Mouse (Mus musculus) left cerebral cortex, adult 2 months (tissue): ENCODE measurements at regions not wholly inside any gene's neighbourhood (a gene's known extent, or its start where the extent isn't known, plus 50 kb on each side); places are given as distances from the start of the nearest gene placed in this dataset.

Source experiments
- DNase-seq, 2 experiments: peaks; one replicate each; pipeline ENCODE4 v3.0.0; 2021 to 2022; ENCODE audit warnings: low spot score in 2 of 2, mixed read lengths in 1 of 2; ENCODE audit errors: extremely low spot score in 1 of 2
- H3K27ac ChIP-seq: fragments of 200-600 bp; 2 replicates; pipeline ENCODE4 v1.8.1; 2022
- H3K4me3 ChIP-seq: fragments of 200-600 bp; 2 replicates; pipeline ENCODE4 v1.8.1; 2022
- CTCF ChIP-seq: fragments of 200-600 bp; IDR thresholded peaks from 2 replicates; pipeline ENCODE4 v1.8.1; 2022; ENCODE audit warnings: antibody characterized with exemption, mild to moderate bottlenecking, moderate library complexity
- intact Hi-C: fragments of 180-260 bp; cut with DNase I; formaldehyde crosslinking; loops from one replicate; pipeline ENCODE4 v1.15.1; 2025

GRCm38 (mm10) chr11:44211871-44212441 is 187.9 kb upstream of the Il12b start:
- TF ChIP-seq CTCF = peak; percentile 68
- intact Hi-C loops = loop anchor here (2.0 to 5.0 kb wide), 2 partner anchors 375 to 430 kb away; no protein-coding TSS in a partner anchor

DNA sequence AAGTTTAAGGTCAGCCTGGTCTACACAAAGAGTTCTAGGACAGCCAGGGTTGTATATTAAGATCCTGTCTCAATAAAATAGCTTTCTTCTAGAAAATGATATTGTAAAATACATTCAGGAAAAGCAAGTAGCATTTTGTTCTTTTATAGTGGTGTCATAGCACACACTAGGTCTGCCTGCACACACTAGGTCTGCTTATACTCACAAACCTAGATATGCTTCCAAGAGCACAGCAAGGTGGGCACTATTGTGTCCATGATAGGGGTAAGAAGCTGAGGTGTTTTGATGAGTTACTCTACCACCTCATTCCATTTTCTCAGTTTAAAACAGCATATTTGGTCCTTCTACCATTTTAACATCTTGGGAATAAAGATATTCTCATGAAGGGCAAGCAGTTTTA is 185.8 kb upstream of the Il12b start:
- H3K27ac ChIP-seq = no peak overlapping the region
- no peak for DNase-seq
- no peak overlapping the region for H3K4me3 ChIP-seq
- intact Hi-C loops = loop anchor here (5.0 kb wide), 1 partner anchor 432 kb away; no protein-coding TSS in a partner anchor
- no peak for TF ChIP-seq CTCF

More at GRCm38 (mm10) chr11:44211871-44212441, 187.9 kb upstream of the Il12b start:
- no peak overlapping the region for H3K4me3 ChIP-seq
- peak in 1 of 2 experiments; percentile 14 for DNase-seq
- H3K27ac ChIP-seq = no peak overlapping the region

DNA sequence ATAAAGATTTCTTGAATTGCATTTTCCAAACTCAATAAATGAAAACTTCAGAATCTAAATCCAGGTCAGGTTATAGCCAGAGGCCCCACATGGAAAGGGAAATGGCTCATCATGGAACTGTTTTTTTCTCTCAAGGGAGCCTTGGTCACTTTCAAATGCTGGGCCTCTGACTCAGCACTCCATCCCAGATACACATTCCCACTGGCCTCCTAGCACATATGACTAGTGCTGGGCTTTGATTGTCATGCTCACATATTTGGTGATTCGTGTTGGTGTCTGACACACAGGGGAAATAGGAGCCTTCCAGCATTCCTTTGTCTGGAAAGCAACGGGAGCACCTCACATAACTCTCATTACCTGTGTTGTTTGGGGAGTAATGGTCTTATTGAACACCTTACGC is 183.5 kb upstream of the Il12b start:
- no peak for DNase-seq
- no peak overlapping the region for H3K4me3 ChIP-seq
- intact Hi-C loops = no loop called here
- H3K27ac ChIP-seq = no peak overlapping the region
- TF ChIP-seq CTCF = no peak

- no peak overlapping the region for H3K27ac ChIP-seq
- intact Hi-C loops = no loop called here
- no peak overlapping the region for H3K4me3 ChIP-seq
- no peak for DNase-seq
- TF ChIP-seq CTCF = no peak
These were observed 179.9 kb upstream of the Il12b start for GRCm38 (mm10) chr11:44219971-44220370.

- no peak for TF ChIP-seq CTCF
- intact Hi-C loops = loop anchor here (1.0 kb wide), 1 partner anchor 93 kb away; no protein-coding TSS in a partner anchor
- H3K4me3 ChIP-seq = no peak overlapping the region
- peak overlapping the region; percentile 24; the same call in 1 of the 2 replicates for H3K27ac ChIP-seq
- peak; percentile 15 to 49 for DNase-seq
These were observed 169.9 kb upstream of the Il12b start for GRCm38 (mm10) chr11:44229996-44230395.

DNA sequence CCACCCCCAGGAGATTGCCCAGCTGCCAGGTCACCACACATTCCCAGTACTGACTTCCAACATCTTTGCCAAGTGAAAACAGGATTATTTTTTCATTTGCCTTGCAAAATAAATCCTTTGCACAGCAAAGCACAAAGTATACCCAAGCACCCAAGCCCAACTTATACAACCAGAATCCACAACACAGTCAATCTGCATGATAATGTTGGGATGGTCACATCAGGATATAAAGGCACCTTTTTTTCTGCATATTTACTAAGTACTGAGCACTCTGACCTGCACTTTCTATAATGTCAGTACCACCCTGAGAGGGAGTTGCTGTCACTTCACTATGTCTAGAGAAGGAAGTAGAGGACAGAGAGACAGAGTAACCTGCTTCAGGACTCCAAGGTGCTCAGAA is 164.4 kb upstream of the Il12b start:
- H3K27ac ChIP-seq = no peak overlapping the region
- H3K4me3 ChIP-seq = no peak overlapping the region
- DNase-seq = no peak
- intact Hi-C loops = no loop called here
- no peak for TF ChIP-seq CTCF

GRCm38 (mm10) chr11:44238051-44238450 is 161.8 kb upstream of the Il12b start:
- Histone ChIP-seq H3K4me3 (no peak overlapping the region), H3K27ac (no peak overlapping the region)
- intact Hi-C loops = no loop called here
- no peak for DNase-seq
- no peak for TF ChIP-seq CTCF

DNA sequence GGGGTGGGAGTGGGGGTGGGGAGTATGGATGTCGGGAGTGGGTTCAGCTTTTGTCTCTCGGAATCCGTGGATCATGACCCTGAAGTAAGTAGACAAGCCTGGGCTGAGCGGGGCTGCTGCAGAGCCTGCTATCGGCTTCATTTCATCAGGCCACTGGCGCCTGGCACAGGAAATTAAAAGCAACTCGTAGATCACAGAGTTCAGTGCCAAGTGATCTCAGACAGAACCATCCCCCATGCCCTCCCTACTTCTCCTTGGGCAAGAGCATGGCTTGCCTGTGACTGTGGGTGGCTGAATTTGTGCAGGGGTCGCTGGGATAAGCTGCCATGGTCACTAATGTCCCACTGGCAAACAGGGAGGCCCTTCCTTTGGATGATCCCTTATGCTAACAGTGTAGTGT is 161.3 kb upstream of the Il12b start:
- no peak for DNase-seq
- Histone ChIP-seq H3K27ac (no peak overlapping the region), H3K4me3 (no peak overlapping the region)
- no peak for TF ChIP-seq CTCF
- intact Hi-C loops = no loop called here

DNA sequence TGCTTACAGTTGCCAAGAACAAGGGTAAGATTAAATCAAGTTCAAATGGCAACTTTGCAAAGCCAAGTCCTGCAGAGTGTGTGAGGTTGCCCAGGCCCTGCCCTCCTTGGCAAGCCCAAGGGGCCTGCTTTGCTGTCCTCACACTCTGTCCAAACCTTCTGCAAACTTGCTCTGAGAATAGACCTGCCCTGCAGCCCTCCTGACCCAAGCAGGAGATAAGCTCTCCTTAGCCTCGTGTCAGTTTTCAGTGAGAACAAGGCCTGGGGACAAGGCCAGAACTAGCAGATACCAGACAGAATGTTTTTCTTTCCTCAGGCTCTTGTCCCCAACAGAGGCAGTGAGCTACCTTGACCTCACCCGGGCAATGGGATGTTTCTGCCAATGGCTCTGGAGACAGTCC is 156.7 kb upstream of the Il12b start:
- DNase-seq = no peak
- no peak overlapping the region for H3K27ac ChIP-seq
- no peak for TF ChIP-seq CTCF
- intact Hi-C loops = no loop called here
- H3K4me3 ChIP-seq = no peak overlapping the region

- TF ChIP-seq CTCF = no peak
- no peak for DNase-seq
- H3K27ac ChIP-seq = peak overlapping the region; percentile 24; the same call in 1 of the 2 replicates
- intact Hi-C loops = no loop called here
- no peak overlapping the region for H3K4me3 ChIP-seq
These were observed 148.0 kb upstream of the Il12b start for GRCm38 (mm10) chr11:44251821-44252220.

DNA sequence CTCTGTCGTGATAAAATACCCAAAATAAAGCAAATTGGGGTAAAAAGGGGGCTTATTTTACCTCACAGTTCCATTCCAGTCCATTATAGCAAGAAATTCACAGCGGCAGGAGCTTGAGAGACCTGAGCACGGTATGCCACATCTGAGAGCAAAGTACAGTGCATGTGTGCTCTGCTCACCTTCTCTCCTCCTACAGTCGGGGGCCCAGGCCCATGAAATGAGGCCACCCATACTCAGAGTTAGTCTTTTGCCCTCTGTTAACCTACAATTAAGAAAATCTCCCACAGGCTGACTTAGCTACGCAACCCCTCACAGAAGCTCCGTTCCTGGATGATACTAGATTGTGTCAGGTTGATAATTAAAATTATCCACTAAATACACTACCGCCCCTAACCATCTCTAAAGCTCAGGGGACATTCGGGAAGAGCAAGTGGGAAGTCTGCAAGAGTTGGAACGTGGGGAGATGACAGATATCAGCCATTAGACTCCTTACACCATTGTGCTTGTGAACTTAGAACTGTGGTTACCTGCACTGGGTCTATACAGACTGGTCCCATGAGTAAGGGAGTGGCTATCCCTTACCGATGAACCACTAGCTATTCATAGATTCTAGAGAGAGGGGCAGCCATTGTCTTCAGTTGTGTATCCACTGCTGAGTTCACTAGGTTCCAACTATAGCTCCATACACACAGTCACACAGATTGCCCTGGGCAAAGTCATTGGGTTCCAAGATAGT is 139.3 kb upstream of the Il12b start:
- no peak overlapping the region for H3K27ac ChIP-seq
- intact Hi-C loops = no loop called here

GRCm38 (mm10) chr11:44261657-44262056 is 138.2 kb upstream of the Il12b start:
- Histone ChIP-seq H3K27ac (no peak overlapping the region), H3K4me3 (no peak overlapping the region)
- no peak for TF ChIP-seq CTCF
- DNase-seq = peak in 1 of 2 experiments; percentile 17
- intact Hi-C loops = no loop called here

More for the DNA sequence above, 139.3 kb upstream of the Il12b start:
- no peak for DNase-seq
- TF ChIP-seq CTCF = no peak
- H3K4me3 ChIP-seq = no peak overlapping the region
